Mouse (Mus musculus): ENCODE measurements around the gene Usp2. TPM values are rescaled to one million over a fixed set of nuclear protein-coding genes. Genes with fewer than 3 reads are reported as not detected.

The Usp2 gene
- total and polyA plus RNA-seq, 3 experiments = 3.6 to 13.9 TPM; not detected in 1

DNA sequence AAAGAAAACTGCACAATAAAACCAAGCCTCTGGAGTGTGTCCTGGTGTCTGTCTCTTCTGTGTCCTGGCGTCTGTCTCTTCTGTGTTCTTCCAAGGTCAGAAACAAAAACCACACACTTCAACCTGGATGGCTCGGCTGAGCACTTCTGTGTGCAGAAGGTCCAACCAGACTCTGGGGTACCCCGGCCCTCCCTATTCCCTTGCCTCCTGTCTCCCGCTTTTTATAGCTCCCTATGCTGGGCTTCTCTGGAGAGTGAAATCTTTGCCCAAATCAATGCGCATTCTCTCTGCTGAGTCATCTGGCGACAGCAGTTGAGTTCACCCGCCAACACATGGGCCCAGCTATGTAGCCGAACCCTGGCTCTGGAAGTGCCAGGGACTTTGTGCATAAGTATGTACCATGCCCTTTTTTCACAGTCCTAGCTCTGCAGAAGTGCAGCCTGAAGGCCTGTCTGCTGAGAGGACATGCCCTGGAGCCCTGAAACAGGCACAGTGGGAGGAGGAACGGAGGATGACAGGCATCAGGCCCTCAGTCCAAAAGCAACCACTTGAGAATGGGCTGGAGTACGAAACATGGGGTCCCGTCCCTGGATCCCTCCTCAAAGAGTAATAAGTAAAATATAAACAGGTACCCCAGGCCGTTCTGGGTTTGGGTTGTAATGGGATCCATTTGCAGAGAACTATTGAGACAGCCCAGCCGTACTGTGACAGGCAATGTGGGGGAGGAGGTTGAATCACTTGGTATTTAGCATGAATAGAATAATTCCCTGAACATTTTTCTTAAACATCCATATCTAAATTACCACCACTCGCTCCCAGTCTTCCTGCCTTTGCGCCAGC is 18.1 kb upstream of the Usp2 start:
- peaks cover 5 to 46% of the 10 kb centered on the region in 2 experiments for H3K4me1 ChIP-seq (ENCODE audit: control insufficient read depth in 1 of 2, insufficient read depth in 2 of 2, low read length in 2 of 2)
- H3K36me3 ChIP-seq (ENCODE audit: control insufficient read depth in 1 of 2, insufficient read depth in 2 of 2, low read length in 2 of 2) = peaks cover 0 to 30% of the 10 kb centered on the region in 2 experiments; a peak in 2 of 4 replicates
- no peak for DNase-seq (ENCODE audit: low read depth, low spot score)
- no peaks in the 10 kb centered on the region for H3K79me2 ChIP-seq (ENCODE audit: control insufficient read depth, insufficient read depth, low read length, poor library complexity)
- H3K4me3 ChIP-seq (ENCODE audit: control insufficient read depth in 1 of 2, insufficient read depth in 1 of 2, low read depth in 2 of 2, low read length in 2 of 2) = no peak overlapping the region
- H3K9me3 ChIP-seq (replicated peaks; ENCODE audit: insufficient read depth, low read length) = no peaks in the 10 kb centered on the region
- TF ChIP-seq BHLHE40 (IDR thresholded peaks at IDR 0.05; ENCODE audit: borderline replicate concordance, low read depth, low read length) (no peak), POLR2A (IDR thresholded peaks at IDR 0.05; ENCODE audit: control insufficient read depth in 1 of 2, insufficient read depth in 1 of 2, low read depth in 1 of 2, low read length in 2 of 2, poor library complexity in 1 of 2) (no peak), USF1 (IDR thresholded peaks at IDR 0.05; ENCODE audit: low read depth, low read length) (no peak), GABPA (IDR thresholded peaks at IDR 0.05; ENCODE audit: low read depth, low read length) (no peak), ZC3H11A (IDR thresholded peaks at IDR 0.05; ENCODE audit: low read depth, low read length) (no peak), NELFE (IDR thresholded peaks at IDR 0.05; ENCODE audit: low read depth, low read length) (no peak), HCFC1 (IDR thresholded peaks at IDR 0.05; ENCODE audit: low read depth, low read length) (no peak)
- no peak overlapping the region for H3K9ac ChIP-seq (ENCODE audit: control insufficient read depth, low read depth, low read length, poor library complexity, severe bottlenecking)
- H3K27ac ChIP-seq (ENCODE audit: control insufficient read depth, low read depth, low read length) = 0 out of 2 replicates have a peak overlapping the region, but pooled peaks have one; percentile 2
- H3K27me3 ChIP-seq (ENCODE audit: control insufficient read depth in 1 of 2, insufficient read depth in 2 of 2, low read length in 2 of 2) = no peaks in the 10 kb centered on the region

DNA sequence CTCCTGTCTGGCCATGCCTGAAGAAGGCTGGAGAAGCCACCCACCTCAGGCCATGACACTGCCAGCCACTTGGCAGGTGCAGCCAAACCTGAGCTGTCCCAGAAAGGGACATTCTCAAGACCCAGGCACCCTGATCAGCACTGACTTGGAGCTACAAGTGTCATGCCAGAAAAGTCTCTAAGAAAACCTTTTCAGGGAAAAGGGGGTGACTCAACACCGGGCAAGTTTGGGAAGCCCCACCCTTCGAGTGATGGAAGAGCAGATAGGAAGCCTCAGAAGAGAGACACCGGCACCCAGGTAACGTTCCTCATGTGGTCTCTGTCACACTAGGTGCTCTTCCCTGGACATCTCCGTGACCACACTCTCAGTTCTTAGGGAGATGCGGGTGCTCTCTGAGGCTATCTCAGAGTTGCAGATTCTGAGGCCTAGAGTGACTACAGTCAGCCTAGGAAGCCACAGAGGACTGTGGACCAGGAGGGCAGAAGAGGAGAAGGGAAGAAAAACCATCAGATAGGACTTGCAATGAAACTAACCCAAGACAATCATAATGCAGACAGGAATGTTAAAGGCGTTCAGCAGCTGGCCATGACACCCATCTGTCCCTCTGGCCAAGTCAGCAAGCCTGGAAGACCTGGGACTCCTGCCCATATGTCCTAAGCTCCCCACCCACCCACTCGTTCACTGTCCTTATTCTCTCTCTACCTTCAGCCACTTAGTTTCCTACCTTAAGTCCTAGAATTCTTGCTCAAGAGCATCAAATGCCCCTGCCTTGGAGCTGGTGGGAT is 17.2 kb upstream of the Usp2 start:
- H3K79me2 ChIP-seq (ENCODE audit: control insufficient read depth, insufficient read depth, low read length, poor library complexity) = no peaks in the 10 kb centered on the region
- no peaks in the 10 kb centered on the region for H3K27me3 ChIP-seq (ENCODE audit: control insufficient read depth in 1 of 2, insufficient read depth in 2 of 2, low read length in 2 of 2)
- TF ChIP-seq ZNF384 (IDR thresholded peaks at IDR 0.05; ENCODE audit: low read depth, low read length) = no peak
- TF ChIP-seq MYC (IDR thresholded peaks at IDR 0.05; ENCODE audit: low read depth, low read length) = no peak
- TF ChIP-seq ETS1 (IDR thresholded peaks at IDR 0.05; ENCODE audit: low read depth, low read length) = no peak
- TF ChIP-seq MAZ (IDR thresholded peaks at IDR 0.05; ENCODE audit: low read depth, low read length) = no peak
- TF ChIP-seq MAX (IDR thresholded peaks at IDR 0.05; ENCODE audit: low read length) = no peak
- TF ChIP-seq TAL1 (IDR thresholded peaks at IDR 0.05; ENCODE audit: low read length) = no peak
- TF ChIP-seq USF2 (IDR thresholded peaks at IDR 0.05; ENCODE audit: borderline replicate concordance in 1 of 2, insufficient read depth in 1 of 2, low read depth in 1 of 2, low read length in 2 of 2) = no peak
- TF ChIP-seq POLR2AphosphoS5 (IDR thresholded peaks at IDR 0.05; ENCODE audit: borderline replicate concordance, low read depth, low read length) = no peak
- no peak for TF ChIP-seq JUND (IDR thresholded peaks at IDR 0.05; ENCODE audit: low read depth, low read length)
- no peak for TF ChIP-seq UBTF (IDR thresholded peaks at IDR 0.05; ENCODE audit: borderline replicate concordance, insufficient read depth, low read depth, low read length)
- no peak for TF ChIP-seq NRF1 (IDR thresholded peaks at IDR 0.05; ENCODE audit: insufficient read depth, low read depth, low read length, poor library complexity, severe bottlenecking)
- TF ChIP-seq RCOR1 (IDR thresholded peaks at IDR 0.05; ENCODE audit: low read depth, low read length) = no peak
- TF ChIP-seq TCF12 (IDR thresholded peaks at IDR 0.05; ENCODE audit: low read depth, low read length) = no peak
- no peak for TF ChIP-seq GATA1 (IDR thresholded peaks at IDR 0.05; ENCODE audit: low read depth, low read length)
- no peak for TF ChIP-seq HCFC1 (IDR thresholded peaks at IDR 0.05; ENCODE audit: low read depth, low read length)
- TF ChIP-seq NELFE (IDR thresholded peaks at IDR 0.05; ENCODE audit: low read depth, low read length) = no peak
- TF ChIP-seq EP300 (IDR thresholded peaks at IDR 0.05; ENCODE audit: low read depth in 1 of 2, low read length in 2 of 2) = no peak
- no peak for TF ChIP-seq MEF2A (IDR thresholded peaks at IDR 0.05; ENCODE audit: extremely low read depth, insufficient replicate concordance, low read depth, low read length, poor library complexity, severe bottlenecking)
- TF ChIP-seq ZKSCAN1 (IDR thresholded peaks at IDR 0.05; ENCODE audit: low read depth, low read length) = no peak
- TF ChIP-seq CHD1 (IDR thresholded peaks at IDR 0.05; ENCODE audit: low read depth, low read length) = no peak
- H3K9ac ChIP-seq (ENCODE audit: control insufficient read depth, low read depth, low read length, poor library complexity, severe bottlenecking) = no peak overlapping the region
- H3K36me3 ChIP-seq (ENCODE audit: control insufficient read depth in 1 of 2, insufficient read depth in 2 of 2, low read length in 2 of 2) = peaks cover 0 to 25% of the 10 kb centered on the region in 2 experiments; a peak in 2 of 4 replicates
- H3K4me3 ChIP-seq (ENCODE audit: control insufficient read depth in 1 of 2, insufficient read depth in 1 of 2, low read depth in 2 of 2, low read length in 2 of 2) = no peak overlapping the region
- H3K9me3 ChIP-seq (replicated peaks; ENCODE audit: insufficient read depth, low read length) = no peaks in the 10 kb centered on the region
- no peak for DNase-seq (ENCODE audit: low read depth, low spot score)
- 0 out of 2 replicates have a peak overlapping the region, but pooled peaks have one; percentile 2 for H3K27ac ChIP-seq (ENCODE audit: control insufficient read depth, low read depth, low read length)
- peaks cover 5 to 38% of the 10 kb centered on the region in 2 experiments for H3K4me1 ChIP-seq (ENCODE audit: control insufficient read depth in 1 of 2, insufficient read depth in 2 of 2, low read length in 2 of 2)

All from MEL (cell line).